Mouse (Mus musculus): ENCODE data around the gene Lgals8.
"Not testable (repeated sequence)": the region's sequence is repeated elsewhere in the genome, so short reads cannot be mapped to it uniquely, and the experiment has no call there.

Lgals8 gene

DNA sequence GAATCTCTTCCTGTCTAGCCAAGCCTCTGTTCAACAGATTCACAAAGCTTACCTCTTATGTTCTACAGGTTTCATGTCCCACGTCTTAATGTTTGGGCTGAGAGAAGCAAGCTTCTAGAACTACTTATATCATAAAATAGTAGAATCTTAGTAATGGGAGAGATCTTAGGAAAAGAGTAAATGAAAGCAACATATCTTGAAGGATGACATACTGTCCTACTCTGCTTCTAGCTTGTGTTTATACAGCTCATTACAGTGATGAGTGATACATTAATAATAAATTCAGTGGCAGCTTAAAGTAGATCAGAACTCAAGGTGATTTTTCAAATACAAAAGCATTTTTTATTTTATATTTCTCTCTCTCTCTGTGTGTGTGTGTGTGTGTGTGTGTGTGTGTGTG lies at the start of gene Lgals8:
Gene Lgals8, minus strand, starts transcription at position 101 of the 400 bp plus-strand sequence.
- DNase-seq (ENCODE audit: low spot score), result no peak

DNA sequence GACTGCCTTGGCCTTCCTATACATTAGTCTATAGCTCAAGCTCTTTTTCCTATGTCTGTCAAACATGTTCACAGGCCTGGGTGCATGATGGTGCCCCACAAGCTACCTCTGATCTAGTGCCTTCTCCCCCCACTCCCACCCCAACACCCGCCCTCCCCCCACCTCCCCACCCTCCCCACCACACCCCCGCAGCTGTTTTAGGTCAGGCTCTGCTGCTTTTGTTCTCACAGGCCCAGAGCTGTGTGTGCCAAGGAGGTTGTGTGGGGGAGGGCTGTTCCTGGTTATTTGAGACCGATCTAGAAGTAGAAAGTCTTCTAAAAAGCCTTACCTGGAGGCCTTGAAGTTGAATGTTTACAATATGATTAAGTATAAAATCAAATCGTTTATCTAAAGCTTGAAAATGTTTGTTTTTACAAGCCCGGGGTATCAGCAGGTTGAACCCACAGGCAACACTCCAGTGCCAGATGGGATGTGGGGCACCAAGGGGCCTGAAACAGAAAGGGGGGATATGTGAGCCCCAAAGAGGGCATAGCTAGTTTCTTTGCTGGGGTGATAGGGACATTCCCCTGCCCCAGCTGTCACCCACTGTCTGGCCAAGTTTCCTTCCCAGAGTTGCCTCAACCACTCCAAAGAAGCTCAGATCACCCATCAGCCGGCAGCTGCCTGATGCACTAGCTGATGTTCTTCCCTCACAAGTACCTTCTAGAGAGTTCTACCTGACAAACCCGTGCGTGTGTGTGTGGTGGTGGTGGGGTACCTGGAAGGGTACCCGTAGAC lies 46.6 kb upstream of the Lgals8 start:
- no peak for DNase-seq (ENCODE audit: low spot score)

DNA sequence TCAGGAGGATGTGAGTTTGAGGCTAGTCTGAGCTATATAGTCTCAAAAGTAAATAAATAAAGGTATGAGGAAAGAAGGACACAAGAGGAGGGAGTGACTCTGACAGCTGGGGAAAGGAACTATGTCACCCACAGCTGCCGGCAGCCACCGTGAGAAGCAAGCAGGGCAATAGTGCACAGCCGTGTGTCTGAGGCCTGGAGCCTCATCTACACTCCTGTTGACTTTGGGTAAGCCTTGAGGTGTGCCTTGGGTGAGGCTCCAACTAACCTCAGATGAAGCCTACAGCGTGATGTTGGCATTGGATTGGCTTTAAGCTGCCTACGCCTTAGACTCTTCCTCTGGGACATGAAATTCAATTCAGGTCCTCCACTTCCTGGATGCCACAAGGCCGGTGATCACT lies 45.3 kb upstream of the Lgals8 start:
- no peak for DNase-seq (ENCODE audit: low spot score)

DNA sequence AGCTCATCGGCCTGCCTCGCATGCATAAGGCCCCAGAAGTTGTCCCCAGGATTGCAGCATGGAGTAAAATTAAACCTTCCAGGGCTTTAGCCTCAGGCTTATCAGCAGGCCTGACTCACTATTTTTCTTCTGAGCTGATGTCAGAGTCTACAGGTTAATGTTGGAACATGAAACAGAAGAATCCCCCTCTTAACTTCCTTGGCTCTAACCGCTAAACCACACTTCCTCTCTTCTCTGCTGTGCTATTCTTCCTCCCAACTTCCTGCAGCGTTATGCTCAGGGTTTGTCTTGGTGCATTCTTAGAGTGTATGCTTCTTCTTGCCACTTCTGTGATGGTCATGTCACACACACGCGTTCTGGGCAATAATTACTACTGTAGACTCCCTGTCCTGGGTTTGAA lies 42.7 kb upstream of the Lgals8 start:
- DNase-seq (ENCODE audit: low spot score), result no peak

DNA sequence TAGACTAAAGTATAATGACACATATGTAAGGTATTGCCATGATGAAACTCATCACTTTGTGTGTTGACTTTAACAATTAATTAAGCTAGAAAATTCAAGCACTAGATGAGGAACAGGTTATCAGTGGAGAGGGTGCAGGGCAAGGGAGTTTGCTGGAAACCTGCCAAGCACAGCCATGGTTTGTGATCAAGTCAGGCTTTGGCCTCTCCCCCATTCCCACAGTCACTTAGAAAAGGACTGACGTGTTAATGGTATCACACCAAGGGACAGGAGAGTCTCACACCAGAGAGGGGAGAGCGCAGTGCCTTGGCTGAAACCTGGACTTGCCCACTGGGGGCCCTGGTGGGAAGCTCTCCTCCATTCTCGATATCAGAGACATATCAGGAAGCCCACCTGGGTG lies 40.6 kb upstream of the Lgals8 start:
- no peak for DNase-seq (ENCODE audit: low spot score)

DNA sequence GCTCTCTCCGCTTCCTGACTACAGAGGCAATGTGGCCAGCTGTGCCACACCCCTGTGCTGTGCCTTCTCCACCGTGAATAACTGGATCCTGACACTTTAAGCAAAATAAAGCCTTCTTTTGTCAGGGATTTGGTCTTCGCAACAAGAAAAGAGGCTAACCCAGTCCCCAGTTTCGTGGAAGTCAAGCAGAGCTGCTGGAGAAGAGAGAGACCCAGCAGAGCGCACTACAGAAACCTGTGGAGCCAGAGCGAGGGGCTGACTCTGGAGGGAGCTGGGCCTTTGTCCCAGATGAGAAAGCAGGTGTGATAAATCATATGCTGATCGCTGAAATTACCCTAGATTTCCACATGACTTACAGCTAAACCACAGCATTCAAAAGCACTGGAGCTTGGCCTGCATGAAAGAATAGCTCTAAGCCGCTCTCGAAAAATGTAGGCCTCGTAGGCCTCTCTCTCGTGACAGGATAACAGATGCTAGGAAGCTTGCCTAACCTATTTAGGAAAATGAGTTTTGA lies 38.6 kb upstream of the Lgals8 start:
- no peak for DNase-seq (ENCODE audit: low spot score)

DNA sequence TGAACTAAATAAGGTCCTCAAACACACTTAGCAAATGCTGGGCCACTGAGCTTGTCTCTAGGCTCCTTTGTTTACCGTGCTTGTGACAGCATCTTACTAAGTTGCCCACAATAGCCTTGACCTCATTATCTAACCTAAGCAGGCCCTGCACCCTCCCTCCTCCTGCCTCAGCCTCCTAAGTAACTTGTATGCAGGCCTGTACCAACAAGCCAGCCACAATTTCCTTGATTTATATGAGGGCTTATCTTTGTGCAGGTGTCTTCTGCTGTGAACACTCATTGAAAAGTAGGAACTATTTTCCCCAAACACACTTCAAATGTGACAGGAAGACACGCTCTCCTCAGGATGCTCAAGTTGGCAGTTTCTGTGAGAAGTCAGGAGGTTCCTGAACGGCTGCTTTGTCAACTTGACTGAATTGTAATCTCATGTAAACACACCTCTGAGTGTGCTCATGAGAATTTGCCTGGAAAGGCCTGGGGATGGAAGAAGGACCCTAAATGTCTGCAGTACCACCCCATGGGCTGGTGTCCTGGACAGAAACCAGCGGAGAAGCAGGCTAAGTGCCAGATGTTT lies 38.0 kb upstream of the Lgals8 start:
- DNase-seq (ENCODE audit: low spot score), result no peak

DNA sequence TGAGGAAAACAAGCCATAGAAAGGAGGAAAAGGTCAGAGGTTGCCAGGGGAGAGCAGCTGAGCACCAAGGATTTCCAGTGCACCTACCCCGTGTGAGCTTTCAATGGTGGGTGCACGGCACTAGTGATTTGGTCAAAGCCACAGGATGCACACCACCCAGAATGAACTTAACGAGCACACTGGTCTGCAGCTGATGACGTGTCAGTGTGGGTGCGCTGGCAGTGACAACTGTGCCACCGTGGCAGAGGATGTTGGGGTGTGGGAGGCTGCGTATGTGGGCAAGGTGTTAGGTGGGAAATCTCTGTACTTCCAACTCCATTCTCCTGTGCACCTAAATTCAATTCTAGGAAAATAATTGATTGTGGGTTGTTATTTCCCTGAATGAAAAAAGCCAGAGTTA lies 34.4 kb upstream of the Lgals8 start:
- DNase-seq (ENCODE audit: low spot score), result no peak

DNA sequence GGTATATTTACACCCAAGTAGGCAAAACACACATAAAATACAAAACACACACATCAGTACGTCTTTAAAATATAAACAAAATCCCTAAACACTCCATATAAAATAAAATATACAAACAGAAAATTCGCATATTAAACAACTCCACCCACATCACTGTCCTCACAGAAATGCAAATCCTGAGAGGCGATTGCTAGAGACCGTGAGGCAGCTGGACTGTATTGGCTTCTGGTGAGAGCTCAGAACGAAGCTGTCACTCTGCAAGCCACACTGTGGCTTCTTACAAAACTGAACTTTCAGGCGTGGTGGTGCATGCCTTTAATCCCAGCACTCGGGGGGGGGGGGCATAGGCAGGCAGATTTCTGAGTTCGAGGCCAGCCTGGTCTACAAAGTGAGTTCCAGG lies 33.1 kb upstream of the Lgals8 start:
- DNase-seq (ENCODE audit: low spot score), result no peak

DNA sequence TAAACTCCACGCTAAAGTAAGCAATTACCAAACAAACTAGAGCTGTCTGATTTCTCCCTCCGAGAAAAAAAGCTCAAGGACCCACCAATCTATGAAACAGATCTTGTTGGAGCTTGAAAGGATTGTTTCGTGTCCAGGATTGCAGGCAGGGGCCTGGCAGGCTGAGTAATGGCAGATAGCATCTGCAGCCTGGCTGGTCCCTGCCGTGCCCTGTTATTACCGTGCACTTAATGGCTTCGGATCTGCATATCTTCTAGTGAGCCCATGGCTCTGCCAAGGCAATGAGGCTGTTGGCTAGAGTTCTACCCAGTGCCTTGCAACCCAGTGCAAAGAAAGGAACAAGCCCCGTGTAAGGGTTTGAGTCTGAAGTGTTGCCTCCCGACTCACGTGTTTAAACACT lies 30.0 kb upstream of the Lgals8 start:
- no peak for DNase-seq (ENCODE audit: low spot score)

DNA sequence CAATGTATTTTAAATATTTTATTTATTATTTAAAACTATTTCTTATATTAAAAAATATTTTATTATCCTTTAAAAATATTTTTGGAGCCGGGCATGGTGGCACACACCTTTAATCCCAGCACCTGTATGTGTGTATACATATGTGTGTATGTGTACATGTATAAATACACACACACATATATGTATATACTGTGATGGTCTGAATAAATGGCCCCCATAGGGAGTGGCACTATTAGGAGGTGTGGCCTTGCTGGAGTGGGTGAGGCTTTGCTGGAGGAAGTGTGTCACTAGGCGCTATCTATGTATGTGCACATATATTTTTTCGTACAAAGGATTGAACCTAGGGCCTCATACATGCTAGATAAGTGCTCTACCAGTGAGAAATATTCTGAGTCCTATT lies 27.8 kb upstream of the Lgals8 start:
- DNase-seq (ENCODE audit: low spot score), result no peak

DNA sequence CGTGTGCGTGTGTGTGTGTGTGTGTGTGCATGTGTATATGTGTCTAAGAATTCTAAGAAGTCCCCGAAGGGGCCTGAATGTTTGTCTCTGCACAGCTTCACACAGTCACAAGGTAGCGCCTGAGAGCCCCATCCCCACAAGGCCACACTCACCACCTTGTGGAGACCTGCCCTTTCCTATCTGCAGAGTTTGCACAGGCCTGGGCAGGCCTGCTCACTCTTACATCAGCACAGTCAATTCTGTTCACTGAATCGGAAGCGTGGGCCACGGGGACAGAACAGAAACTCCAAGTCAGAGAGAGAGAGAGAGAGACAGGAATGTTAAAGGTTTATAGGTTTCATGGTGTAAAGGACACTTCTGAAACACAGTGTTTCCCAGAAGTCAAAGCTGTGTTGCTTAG lies 20.9 kb upstream of the Lgals8 start:
- DNase-seq (ENCODE audit: low spot score), result no peak

DNA sequence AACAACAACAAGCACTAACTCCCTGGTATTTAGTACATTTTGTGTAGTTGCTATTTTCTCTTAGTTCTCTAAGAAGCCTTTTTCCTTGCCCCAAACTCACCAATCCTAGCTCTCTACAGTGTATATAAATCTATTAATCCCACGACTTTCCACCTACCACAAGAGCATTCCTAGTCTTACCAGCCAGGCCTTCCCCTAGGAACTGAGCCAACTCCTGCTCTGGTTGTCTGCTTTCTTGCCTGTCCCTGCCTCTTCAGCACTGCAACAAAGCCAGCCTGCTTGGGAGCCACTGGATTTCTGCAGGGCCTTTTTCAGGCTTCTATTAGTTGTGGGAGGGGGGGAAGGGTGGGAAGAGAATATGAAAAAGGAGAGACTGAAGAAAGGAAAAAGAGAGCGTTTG lies 20.5 kb upstream of the Lgals8 start:
- no peak for DNase-seq (ENCODE audit: low spot score)

DNA sequence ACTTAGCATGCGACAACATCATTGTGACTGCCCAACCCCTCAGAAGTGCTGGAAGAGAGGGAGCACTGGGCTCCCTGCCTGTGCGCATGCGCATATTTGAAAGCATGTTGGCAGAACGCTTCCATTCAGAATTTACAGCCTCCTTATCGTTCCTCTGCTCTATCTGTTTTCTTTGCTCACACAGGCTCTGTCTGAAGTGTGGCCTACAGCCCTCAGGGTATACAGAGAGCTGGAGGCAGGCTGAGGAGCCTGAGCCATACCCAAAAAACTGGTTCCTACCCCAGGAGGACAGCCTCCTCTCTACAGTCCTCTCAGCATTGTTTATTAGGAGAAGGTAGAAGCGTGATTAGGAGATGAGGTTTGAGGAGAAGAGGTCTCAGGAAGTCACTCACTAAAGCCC lies 15.1 kb upstream of the Lgals8 start:
- DNase-seq (ENCODE audit: low spot score), result no peak

DNA sequence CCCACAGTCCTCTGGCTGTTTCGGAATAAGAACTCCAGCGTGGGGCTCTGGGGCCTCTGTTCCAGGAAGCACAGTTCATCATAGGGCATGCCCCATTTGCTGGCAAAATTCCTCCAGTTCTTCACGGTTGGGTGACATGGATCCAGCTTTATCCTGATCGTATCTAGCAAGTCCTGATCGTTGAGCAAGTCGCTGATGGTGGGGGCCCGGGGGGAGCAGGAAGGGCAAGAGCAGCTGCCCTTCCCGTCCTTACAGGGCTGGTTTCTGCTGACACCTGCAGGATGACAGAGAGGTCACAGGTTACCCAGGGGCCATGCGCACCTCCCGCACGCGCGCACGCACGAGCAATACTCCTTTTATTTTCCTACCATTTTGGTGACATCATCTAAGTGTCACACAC lies 13.6 kb upstream of the Lgals8 start:
- DNase-seq (ENCODE audit: low spot score), result no peak

DNA sequence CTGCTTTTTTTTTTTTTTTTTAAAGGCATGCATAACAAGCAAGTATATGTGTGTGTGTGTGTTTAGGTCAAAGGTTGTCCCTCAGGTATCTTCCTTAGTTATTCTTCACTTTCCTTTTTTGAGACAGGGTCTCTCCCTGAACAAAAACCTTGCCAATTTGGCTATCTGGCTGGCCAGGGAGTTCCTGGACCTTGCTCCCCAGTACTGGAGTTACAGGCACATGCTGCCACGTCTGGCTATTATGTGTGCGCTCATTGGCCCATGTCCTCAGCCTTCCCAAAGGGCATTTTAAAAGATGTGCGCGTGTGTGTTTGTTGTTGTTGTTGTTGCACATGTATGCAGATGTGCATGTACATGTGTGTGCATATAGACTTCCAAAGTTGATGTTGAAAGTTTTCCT lies 12.1 kb upstream of the Lgals8 start:
- DNase-seq (ENCODE audit: low spot score), result no peak

DNA sequence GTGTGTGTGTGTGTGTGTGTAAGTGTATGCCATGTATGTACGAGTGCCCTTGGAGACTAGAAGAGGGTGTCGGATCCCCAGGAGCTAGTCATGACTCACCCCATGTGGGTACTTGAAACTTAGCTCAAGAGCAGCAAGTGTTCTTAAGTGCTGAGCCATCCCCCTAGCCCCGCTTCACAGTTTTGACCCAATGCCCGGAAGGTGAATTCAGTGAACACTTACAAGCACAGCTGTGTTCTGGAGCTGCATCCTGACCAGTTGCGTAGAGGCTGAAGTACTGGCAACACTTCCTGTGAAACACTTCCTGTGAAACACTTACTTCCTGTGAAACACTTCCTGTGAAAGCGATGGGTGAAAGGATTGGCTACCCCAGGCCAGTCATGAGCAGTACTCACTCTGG lies 10.5 kb upstream of the Lgals8 start:
- peak; percentile 63 for DNase-seq (ENCODE audit: low spot score)

DNA sequence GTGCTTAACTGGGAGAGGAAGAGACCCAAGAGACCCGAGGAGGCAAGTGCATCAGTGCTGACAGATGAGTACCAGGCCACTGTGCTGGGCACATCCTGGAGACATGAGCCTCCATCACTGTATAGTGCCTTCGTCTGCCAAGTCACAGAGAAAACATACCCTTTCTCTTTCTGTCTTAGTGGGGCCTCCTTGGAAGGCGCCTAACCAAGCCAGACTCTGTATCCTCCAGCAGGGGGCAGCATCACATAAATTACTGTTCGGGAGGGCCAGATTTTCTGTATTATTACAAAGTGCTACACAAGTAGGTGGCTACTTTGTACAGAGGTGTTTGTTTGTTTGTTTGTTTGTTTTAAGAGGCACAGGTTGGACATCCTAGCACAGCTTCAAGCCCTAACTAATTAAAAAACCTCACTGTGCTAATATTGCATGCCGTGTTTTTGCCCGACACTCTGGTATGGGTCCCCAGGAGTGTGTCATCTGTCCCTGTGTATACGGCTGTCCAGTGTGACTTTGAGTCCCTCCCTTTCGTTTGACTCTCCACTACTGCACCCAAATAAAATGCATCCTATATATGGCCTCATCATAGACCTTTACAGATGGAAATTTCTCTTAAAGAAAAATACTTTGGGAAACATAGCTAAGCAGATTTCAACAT lies 9.1 kb upstream of the Lgals8 start:
- DNase-seq (ENCODE audit: low spot score), result peak; percentile 73

DNA sequence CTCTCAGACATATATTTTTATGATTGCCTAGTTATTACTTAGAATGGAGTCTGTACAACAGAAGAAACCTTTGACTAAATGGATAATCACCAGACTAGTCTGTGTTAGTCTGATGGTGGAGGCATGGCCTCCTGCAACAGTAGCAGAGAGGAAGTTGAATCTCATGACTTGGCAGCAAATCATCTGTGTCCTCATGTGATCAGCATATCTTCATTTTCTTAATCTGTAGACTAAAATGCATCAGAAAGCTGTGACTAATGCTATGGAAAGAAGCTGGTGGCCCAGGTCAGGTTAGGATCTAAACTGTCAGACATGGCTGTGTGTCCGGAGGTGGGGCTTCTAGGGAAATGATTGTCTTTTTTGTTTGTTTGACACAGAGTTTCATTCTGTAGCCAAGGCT lies 3.7 kb upstream of the Lgals8 start:
- DNase-seq (ENCODE audit: low spot score), result peak; percentile 8

DNA sequence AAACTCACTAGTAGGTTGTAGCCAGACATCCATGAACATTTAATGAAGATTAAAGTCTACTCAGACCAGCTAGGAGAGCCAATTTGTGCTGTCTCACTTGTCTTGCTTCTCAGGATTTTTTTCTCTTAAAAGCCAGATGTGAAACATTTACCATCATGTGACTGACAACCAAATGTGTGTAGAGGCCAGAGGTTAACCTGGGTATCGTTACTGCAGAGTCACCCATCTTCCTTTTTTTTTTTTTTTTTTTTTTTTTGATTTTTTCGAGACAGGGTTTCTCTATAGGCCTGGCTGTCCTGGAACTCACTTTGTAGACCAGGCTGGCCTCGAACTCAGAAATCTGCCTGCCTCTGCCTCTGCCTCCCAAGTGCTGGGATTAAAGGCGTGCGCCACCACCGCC lies 585 bp downstream of the Lgals8 start:
- DNase-seq (ENCODE audit: low spot score), result not testable (repeated sequence)

DNA sequence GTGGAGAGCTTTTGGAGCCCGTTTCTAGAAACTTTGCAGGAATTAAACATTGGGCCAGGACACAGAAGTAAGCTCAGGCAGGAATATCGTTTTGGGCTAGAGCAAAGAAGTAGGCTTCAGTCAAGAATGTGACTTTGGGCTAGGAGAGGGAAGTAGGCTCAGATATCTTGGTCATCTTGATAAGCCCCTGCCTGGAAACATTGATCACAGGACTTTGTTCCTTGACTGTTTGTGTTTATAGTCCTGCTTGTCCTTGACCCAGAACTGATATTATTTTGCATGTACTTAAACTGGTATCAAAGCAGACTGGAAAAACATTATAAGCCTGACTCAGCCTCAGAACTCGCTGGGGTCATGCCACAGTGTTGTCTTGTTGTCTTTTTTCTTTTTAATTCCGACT lies 2.1 kb downstream of the Lgals8 start:
- no peak for DNase-seq (ENCODE audit: low spot score)

DNA sequence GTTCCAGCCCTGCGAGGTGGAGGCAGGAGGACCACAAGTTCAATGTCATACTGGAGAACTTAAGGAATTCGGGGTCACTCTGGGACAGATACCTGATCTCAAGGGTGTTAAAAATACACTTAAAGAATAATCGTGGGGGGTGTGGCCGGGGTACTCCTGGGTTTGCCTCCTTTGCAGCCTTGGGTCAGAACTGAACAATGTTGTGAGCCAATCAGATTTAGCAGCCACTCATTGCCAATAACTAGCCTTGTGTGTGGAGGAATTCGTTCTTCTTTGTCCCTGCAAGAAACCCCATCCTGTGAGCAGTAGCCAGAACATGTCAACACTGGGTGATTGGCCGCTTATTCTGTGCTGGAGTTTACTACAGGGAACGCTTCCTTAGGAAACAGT lies 3.0 kb downstream of the Lgals8 start:
- DNase-seq (ENCODE audit: low spot score), result no peak

Measured in lung, postnatal 25 days (tissue).